Mouse (Mus musculus) heart, postnatal 0 days (tissue): ENCODE measurements around the gene Gsto1. TPM values are rescaled to one million over a fixed set of nuclear protein-coding genes. Genes with fewer than 3 reads are reported as not detected.
A peak's percentile ranks its signal among the peaks of the same experiment; 100 is the strongest.

Experiments used
- ATAC-seq: fragments of 200-750 bp; cut with Nextera tagmentation; 2 replicates; pipeline ENCODE4 v1.8.0; 2017; ENCODE audit warnings: low read depth, moderate number of reproducible peaks, moderate library complexity; ENCODE audit not compliant: insufficient read depth
- DNase-seq: peaks from one replicate; pipeline ENCODE4 v3.0.0-alpha.2; 2016; ENCODE audit warnings: low spot score
- H3K27ac ChIP-seq: fragments of 300-500 bp; sonication (generic); 2 replicates; pipeline ENCODE4 v1.5.1; 2014; ENCODE audit warnings: low read depth, mild to moderate bottlenecking
- H3K27me3 ChIP-seq: fragments of 300-500 bp; sonication (generic); 2 replicates; pipeline ENCODE4 v1.6.1; 2014; ENCODE audit warnings: low read length, mixed read lengths; ENCODE audit not compliant: control insufficient read depth, insufficient read depth
- H3K36me3 ChIP-seq: fragments of 300-500 bp; sonication (generic); replicated peaks from 2 replicates; pipeline ENCODE4 v1.6.1; 2014; ENCODE audit warnings: low read length, mixed read lengths; ENCODE audit not compliant: control insufficient read depth, insufficient read depth
- H3K4me1 ChIP-seq: fragments of 300-500 bp; sonication (generic); 2 replicates; pipeline ENCODE4 v1.6.1; 2014; ENCODE audit warnings: antibody characterized with exemption; ENCODE audit not compliant: control insufficient read depth, insufficient read depth
- H3K4me2 ChIP-seq: fragments of 300-500 bp; sonication (generic); 2 replicates; pipeline ENCODE4 v1.6.1; 2014; ENCODE audit warnings: low read depth, mild to moderate bottlenecking, low read length, moderate library complexity
- H3K4me3 ChIP-seq: fragments of 300-500 bp; sonication (generic); 2 replicates; pipeline ENCODE4 v1.5.1; 2014; ENCODE audit warnings: low read depth, low read length
- H3K9ac ChIP-seq: fragments of 300-500 bp; sonication (generic); replicated peaks from 2 replicates; pipeline ENCODE4 v1.6.1; 2014; ENCODE audit warnings: low read depth, low read length, mixed read lengths
- H3K9me3 ChIP-seq: fragments of 300-500 bp; sonication (generic); replicated peaks from 2 replicates; pipeline ENCODE4 v1.6.1; 2016; ENCODE audit warnings: low read length; ENCODE audit not compliant: control insufficient read depth
- CTCF ChIP-seq: IDR thresholded peaks from 2 replicates; pipeline ENCODE4 v1.5.1; 2016; ENCODE audit warnings: antibody characterized with exemption, control low read depth, low read depth
- EP300 ChIP-seq: IDR thresholded peaks from 2 replicates; pipeline ENCODE4 v1.6.1; 2016; ENCODE audit warnings: antibody characterized with exemption, low read depth
- WGBS: fragments of 180-500 bp; shearing (Covaris S2); extraction: QIAGEN DNeasy Blood & Tissue Kit; methylation state at CpG from one replicate; pipeline ENCODE4 v1.1.7; 2014; 5-methylcytosine and 5-hydroxymethylcytosine counted together
- polyA plus RNA-seq: library from polyadenylated mRNA; unstranded; fragments of >200 nt; fragmentation: Nextera tagmentation; extraction: Ambion mirVana; gene quantifications from 2 replicates; pipeline ENCODE4 v1.2.1, GENCODE M21; 2015
- total RNA-seq: library from RNA; depleted of rRNA; stranded (reverse); fragments of >200 nt; gene quantifications from 2 replicates; pipeline ENCODE4 v1.2.3, GENCODE M21; 2014; ENCODE audit warnings: low replicate concordance

The Gsto1 gene
- total and polyA plus RNA-seq, 2 experiments from 2014 or later = 127 to 146 TPM

DNA sequence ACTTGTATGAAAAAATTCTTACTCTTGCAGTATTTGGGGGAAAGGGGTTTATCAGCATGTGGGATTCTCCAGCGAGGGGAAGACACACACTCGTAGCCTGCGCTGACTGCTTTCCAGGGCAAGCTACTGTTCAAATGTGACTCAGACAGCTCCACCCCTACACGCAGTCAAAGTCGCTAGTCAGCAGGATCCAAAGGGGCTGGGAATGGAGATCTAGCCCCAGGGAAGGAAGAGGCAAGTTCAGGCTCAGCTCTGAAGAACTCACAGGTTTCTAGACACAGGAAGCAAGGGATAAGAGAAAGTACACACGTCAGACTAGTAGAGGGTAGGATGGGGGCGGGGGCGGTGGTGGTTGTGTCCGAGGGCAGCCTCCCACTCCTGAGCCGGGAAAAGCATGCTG lies 45.8 kb downstream of the Gsto1 start:
- no peak overlapping the region for H3K4me3 ChIP-seq
- no peak for TF ChIP-seq EP300
- TF ChIP-seq CTCF = no peak
- 77% methylated on average over 10 of the region's 10 CpGs for WGBS

DNA sequence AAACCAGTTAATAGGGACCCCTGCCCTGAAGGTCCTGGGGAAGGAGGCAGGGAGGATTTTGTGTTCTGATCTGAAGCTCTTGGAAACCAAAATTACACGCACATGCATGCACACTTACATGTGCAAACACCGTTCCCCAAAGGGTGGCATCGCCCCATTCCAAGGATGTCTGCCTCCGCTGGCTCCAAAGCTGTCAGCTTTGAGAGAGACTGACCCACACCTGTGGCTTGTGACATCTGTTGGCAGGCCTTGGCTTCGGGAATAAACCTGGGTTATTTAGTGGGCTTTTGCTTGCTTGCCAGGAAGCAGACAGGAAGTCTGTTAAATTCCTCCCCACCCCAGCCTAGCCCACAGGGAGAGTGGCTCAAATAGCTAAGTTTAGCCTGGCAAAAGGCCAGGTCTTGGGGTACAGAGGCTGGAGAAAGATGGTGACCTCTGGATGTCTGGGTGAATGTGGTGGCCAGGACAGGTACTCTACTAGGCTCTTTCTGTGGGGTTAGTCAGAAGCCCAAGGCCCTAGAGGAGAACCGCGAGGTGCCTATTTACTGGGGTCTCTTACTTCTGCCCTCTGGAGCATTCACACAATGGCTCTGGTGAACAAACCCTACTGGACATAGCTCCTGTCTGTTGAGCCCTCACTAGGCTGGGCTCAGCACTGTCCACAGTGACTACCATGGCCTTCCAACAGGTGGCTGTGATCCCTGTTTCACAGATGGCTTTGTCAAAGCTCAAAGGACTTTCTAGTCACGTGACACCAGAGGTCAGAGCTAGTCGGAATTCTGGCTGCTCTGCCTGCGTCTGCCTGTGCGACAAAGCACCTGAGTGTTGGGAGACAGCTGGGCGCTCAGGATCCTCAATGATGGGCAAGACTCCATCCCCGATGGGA lies 47.8 kb downstream of the Gsto1 start:
- 0 out of 2 replicates have a peak, but pooled peaks have one; percentile 28 for TF ChIP-seq EP300
- TF ChIP-seq CTCF = 0 out of 2 replicates have a peak, but pooled peaks have one; percentile 9
- Histone ChIP-seq H3K27me3 (no peaks in the 10 kb centered on the region), H3K4me2 (0 out of 2 replicates have a peak overlapping the region, but pooled peaks have one; percentile 6), H3K9me3 (no peaks in the 10 kb centered on the region), H3K4me3 (no peak overlapping the region), H3K27ac (peak overlapping the region; percentile 73), H3K36me3 (peaks cover 29% of the 10 kb centered on the region), H3K4me1 (peaks cover 32% of the 10 kb centered on the region), H3K9ac (no peak overlapping the region)
- ATAC-seq = peak; percentile 82
- DNase-seq = peak; percentile 77
- WGBS = 46% methylated on average over 13 of the region's 13 CpGs

More for the DNA sequence above, 45.8 kb downstream of the Gsto1 start:
- Histone ChIP-seq H3K9ac (no peak overlapping the region), H3K36me3 (peaks cover 45% of the 10 kb centered on the region), H3K9me3 (no peaks in the 10 kb centered on the region), H3K27me3 (no peaks in the 10 kb centered on the region), H3K4me1 (peaks cover 32% of the 10 kb centered on the region), H3K4me2 (no peak overlapping the region), H3K27ac (no peak overlapping the region)
- DNase-seq (no peak), ATAC-seq (no peak)

DNA sequence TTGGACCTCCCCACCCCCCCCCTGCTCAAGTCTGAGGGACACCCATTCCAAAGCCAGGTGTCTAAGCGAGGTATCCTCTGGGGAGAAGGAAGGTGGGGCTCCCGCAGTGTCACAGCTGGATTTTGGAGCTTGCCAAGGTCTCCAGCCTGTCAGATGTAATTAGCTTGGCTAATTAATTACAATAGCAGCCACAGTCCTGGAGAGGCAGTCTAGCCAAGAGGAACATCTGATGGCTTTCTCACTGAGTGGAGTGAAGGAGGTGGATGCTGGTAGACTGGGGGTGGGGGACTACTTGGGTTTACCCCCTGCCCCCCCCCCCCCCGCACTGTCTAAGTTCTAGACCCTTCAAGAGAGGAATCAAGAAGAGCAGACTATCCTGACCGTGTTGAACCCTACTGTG lies 48.9 kb downstream of the Gsto1 start:
- Histone ChIP-seq H3K27me3 (no peaks in the 10 kb centered on the region), H3K4me2 (no peak overlapping the region), H3K9ac (no peak overlapping the region), H3K4me1 (peaks cover 36% of the 10 kb centered on the region), H3K4me3 (no peak overlapping the region), H3K36me3 (peaks cover 20% of the 10 kb centered on the region), H3K9me3 (no peaks in the 10 kb centered on the region), H3K27ac (peak overlapping the region; percentile 73; the same call in 1 of the 2 replicates)
- DNase-seq (no peak), ATAC-seq (no peak)
- TF ChIP-seq CTCF (no peak), EP300 (no peak)
- WGBS = 77% methylated on average over 4 of the region's 4 CpGs

DNA sequence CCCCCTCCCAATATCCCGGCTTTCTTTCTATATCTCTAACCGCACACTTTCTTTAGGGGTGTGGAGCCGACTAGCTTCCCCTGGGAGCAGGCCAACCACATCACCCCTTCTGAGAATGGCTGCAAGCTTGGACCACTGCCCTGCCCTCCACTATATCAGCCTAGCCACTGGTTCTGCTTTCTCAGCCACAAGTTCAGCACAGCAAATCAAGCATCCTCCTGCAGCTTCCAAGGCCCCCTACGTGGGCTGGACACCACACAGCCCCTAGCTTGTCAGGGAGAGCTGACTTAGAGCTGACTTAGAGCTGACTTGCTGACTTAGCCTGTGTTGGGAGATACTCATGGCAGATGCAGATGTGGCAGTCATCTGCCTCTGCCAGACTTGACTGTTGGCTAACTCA lies 50.3 kb downstream of the Gsto1 start:
- DNase-seq (no peak), ATAC-seq (no peak)
- Histone ChIP-seq H3K27ac (0 out of 2 replicates have a peak overlapping the region, but pooled peaks have one; percentile 25), H3K9me3 (no peaks in the 10 kb centered on the region), H3K9ac (no peak overlapping the region), H3K27me3 (no peaks in the 10 kb centered on the region), H3K4me1 (peaks cover 47% of the 10 kb centered on the region), H3K4me2 (no peak overlapping the region), H3K4me3 (no peak overlapping the region), H3K36me3 (peaks cover 15% of the 10 kb centered on the region; the same call in 1 of the 2 replicates)
- WGBS = 58% methylated on average over 4 of the region's 4 CpGs
- TF ChIP-seq EP300 (no peak), CTCF (no peak)

DNA sequence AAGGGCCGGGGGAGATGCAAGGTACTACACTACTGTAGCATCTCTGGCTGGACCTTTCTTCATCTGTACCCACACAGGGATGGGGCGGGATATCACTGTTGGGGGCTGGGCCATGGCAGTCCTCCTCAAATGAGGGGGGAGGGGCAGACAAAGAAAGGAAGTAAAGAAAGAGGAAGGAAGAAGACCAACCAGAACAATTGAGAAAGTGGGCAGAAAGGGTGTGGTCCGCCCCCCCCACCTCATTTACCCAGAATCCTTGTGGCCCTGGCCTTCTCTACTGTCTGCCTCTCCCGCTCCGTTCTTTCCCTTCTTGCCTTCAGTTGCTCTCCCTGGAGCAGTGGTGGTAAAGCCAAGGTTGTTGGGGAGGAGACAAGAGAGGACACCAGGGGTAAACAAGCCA lies 50.8 kb downstream of the Gsto1 start:
- Histone ChIP-seq H3K4me1 (peaks cover 52% of the 10 kb centered on the region), H3K4me3 (no peak overlapping the region), H3K27me3 (no peaks in the 10 kb centered on the region), H3K9ac (no peak overlapping the region), H3K27ac (no peak overlapping the region), H3K36me3 (peaks cover 12% of the 10 kb centered on the region; the same call in 1 of the 2 replicates), H3K4me2 (no peak overlapping the region), H3K9me3 (no peaks in the 10 kb centered on the region)
- DNase-seq (no peak), ATAC-seq (no peak)
- 84% methylated on average over 5 of the region's 5 CpGs for WGBS
- TF ChIP-seq CTCF (no peak), EP300 (no peak)
